8 mouse cellular contexts compared by ENCODE assay signal in genomic region chr6:113377496-113378385, GRCm38 (mm10). TPM values are rescaled to one million over a fixed set of nuclear protein-coding genes. Genes with fewer than 3 reads are reported as not detected.
A peak's percentile ranks its signal among the peaks of the same experiment; 100 is the strongest.
DNase-seq lines count a peak whose midpoint lies in the region; ATAC-seq and TF ChIP-seq lines count a peak whose summit lies in the region.

Tada3 (minus strand) TSS chr6:113377883.
Arpc4 (plus strand) TSS chr6:113378115.

- peaks cover 23% of the 10 kb centered on the region for H3K4me1 ChIP-seq in forebrain, embryonic 10.5 days
- H3K4me1 ChIP-seq in heart, embryonic 15.5 days (replicated peaks) = peaks cover 21% of the 10 kb centered on the region
- peaks cover 29 to 30% of the 10 kb centered on the region in 2 experiments for H3K4me1 ChIP-seq in liver, embryonic 14.5 days (replicated peaks; ENCODE audit: control insufficient read depth in 2 of 2, insufficient read depth in 2 of 2, low read length in 1 of 2)
- peaks cover 10% of the 10 kb centered on the region for H3K4me1 ChIP-seq in neural tube, embryonic 11.5 days (ENCODE audit: control insufficient read depth, insufficient read depth, low read length)
- H3K4me1 ChIP-seq in stomach, postnatal 0 days (replicated peaks; ENCODE audit: control insufficient read depth, insufficient read depth) = peaks cover 2% of the 10 kb centered on the region; the same call in 1 of the 2 replicates

- H3K4me3 ChIP-seq in forebrain, embryonic 10.5 days = peak within 1 kb of the TSS; percentile 99
- H3K4me3 ChIP-seq in heart, embryonic 15.5 days = peak within 1 kb of the TSS; percentile 98
- H3K4me3 ChIP-seq in liver, embryonic 14.5 days (ENCODE audit: insufficient read depth in 1 of 2, low read depth in 2 of 2, low read length in 2 of 2) = peak within 1 kb of the TSS; percentile 91 to 100
- peak within 1 kb of the TSS; percentile 100 for H3K4me3 ChIP-seq in neural tube, embryonic 11.5 days (ENCODE audit: low read depth, low read length)
- peak within 1 kb of the TSS; percentile 98 for H3K4me3 ChIP-seq in stomach, postnatal 0 days (ENCODE audit: low read depth, low read length)

- H3K9me3 ChIP-seq in forebrain, embryonic 10.5 days = no peaks in the 10 kb centered on the region
- H3K9me3 ChIP-seq in heart, embryonic 15.5 days (replicated peaks) = no peaks in the 10 kb centered on the region
- H3K9me3 ChIP-seq in liver, embryonic 14.5 days (ENCODE audit: control insufficient read depth, low read length) = no peaks in the 10 kb centered on the region
- H3K9me3 ChIP-seq in neural tube, embryonic 11.5 days (ENCODE audit: control insufficient read depth, low read length) = no peaks in the 10 kb centered on the region
- H3K9me3 ChIP-seq in stomach, postnatal 0 days (ENCODE audit: control insufficient read depth, low read length) = no peaks in the 10 kb centered on the region

- no peaks in the 10 kb centered on the region for H3K27me3 ChIP-seq in forebrain, embryonic 10.5 days (ENCODE audit: poor library complexity, severe bottlenecking)
- H3K27me3 ChIP-seq in heart, embryonic 15.5 days = no peaks in the 10 kb centered on the region
- H3K27me3 ChIP-seq in liver, embryonic 14.5 days (ENCODE audit: control insufficient read depth, insufficient read depth, low read length) = no peaks in the 10 kb centered on the region
- H3K27me3 ChIP-seq in neural tube, embryonic 11.5 days (ENCODE audit: control insufficient read depth, insufficient read depth, low read length) = no peaks in the 10 kb centered on the region
- H3K27me3 ChIP-seq in stomach, postnatal 0 days (ENCODE audit: control insufficient read depth, insufficient read depth, low read length) = no peaks in the 10 kb centered on the region

- H3K27ac ChIP-seq in forebrain, embryonic 10.5 days = peak within 1 kb of the TSS; percentile 100
- peak within 1 kb of the TSS; percentile 99 for H3K27ac ChIP-seq in heart, embryonic 15.5 days
- peak within 1 kb of the TSS; percentile 89 for H3K27ac ChIP-seq in liver, embryonic 14.5 days
- H3K27ac ChIP-seq in neural tube, embryonic 11.5 days (ENCODE audit: low read depth, low read length) = peak within 1 kb of the TSS; percentile 55
- H3K27ac ChIP-seq in stomach, postnatal 0 days (replicated peaks) = peak within 1 kb of the TSS; percentile 96

- peak; percentile 46; the same call in 1 of the 2 replicates for TF ChIP-seq EP300 in liver, embryonic 14.5 days (IDR thresholded peaks at IDR 0.05; ENCODE audit: low read depth)
- TF ChIP-seq EP300 in stomach, postnatal 0 days (optimal IDR thresholded peaks at IDR 0.05) = peak; percentile 93

- peaks cover 60% of the 10 kb centered on the region for H3K36me3 ChIP-seq in forebrain, embryonic 10.5 days (replicated peaks)
- peaks cover 34% of the 10 kb centered on the region for H3K36me3 ChIP-seq in heart, embryonic 15.5 days
- peaks cover 34% of the 10 kb centered on the region for H3K36me3 ChIP-seq in liver, embryonic 14.5 days (replicated peaks; ENCODE audit: control insufficient read depth, insufficient read depth, low read depth)
- H3K36me3 ChIP-seq in neural tube, embryonic 11.5 days (ENCODE audit: control insufficient read depth, insufficient read depth, low read length) = peaks cover 13% of the 10 kb centered on the region
- peaks cover 22% of the 10 kb centered on the region for H3K36me3 ChIP-seq in stomach, postnatal 0 days (ENCODE audit: control insufficient read depth, insufficient read depth, low read length)

- TF ChIP-seq CTCF in liver, embryonic 14.5 days (IDR thresholded peaks at IDR 0.05; ENCODE audit: low read depth) = peak; percentile 52
- TF ChIP-seq CTCF in stomach, postnatal 0 days (IDR thresholded peaks at IDR 0.05; ENCODE audit: low read depth) = peak; percentile 44; the same call in 1 of the 2 replicates

- peak; percentile 85 to 89 for DNase-seq in CD8-positive naive resting alpha-beta T cell, adult 2 months (ENCODE audit: low read depth in 2 of 2, low spot score in 2 of 2)
- peak; percentile 87 for DNase-seq in c-Kit-positive CD71-negative TER-119-negative erythroid progenitor cells, embryonic 14.5 days (ENCODE audit: low read depth)
- peak; percentile 93 for DNase-seq in forebrain, embryonic 10.5 days (ENCODE audit: extremely low spot score, low spot score)
- peak; percentile 92 to 97 for DNase-seq in kidney, postnatal 25 days
- peak; percentile 86 to 88 (median 87) for DNase-seq in liver, embryonic 14.5 days (ENCODE audit: low read depth in 3 of 3, low spot score in 3 of 3)
- peak; percentile 94 for DNase-seq in neural tube, embryonic 11.5 days (ENCODE audit: low spot score)
- DNase-seq in stomach, postnatal 0 days (ENCODE audit: low spot score) = peak; percentile 93

- WGBS in forebrain, embryonic 10.5 days = under 1% methylated on average over 61 of the region's 61 CpGs
- WGBS in heart, embryonic 15.5 days = under 1% methylated on average over 61 of the region's 61 CpGs
- WGBS in liver, embryonic 14.5 days (ENCODE audit: insufficient replicate concordance) = under 1% methylated on average over 61 of the region's 61 CpGs
- WGBS in neural tube, embryonic 11.5 days = under 1% methylated on average over 58 of the region's 61 CpGs
- WGBS in stomach, postnatal 0 days = 1% methylated on average over 60 of the region's 61 CpGs

- H3K4me2 ChIP-seq in heart, embryonic 15.5 days = peak within 1 kb of the TSS; percentile 85
- peak within 1 kb of the TSS; percentile 98 for H3K4me2 ChIP-seq in liver, embryonic 14.5 days (ENCODE audit: low read depth)
- peak within 1 kb of the TSS; percentile 94 for H3K4me2 ChIP-seq in neural tube, embryonic 11.5 days (ENCODE audit: low read depth)
- peak within 1 kb of the TSS; percentile 82 for H3K4me2 ChIP-seq in stomach, postnatal 0 days (replicated peaks; ENCODE audit: low read depth)

- H3K9ac ChIP-seq in heart, embryonic 15.5 days = peak within 1 kb of the TSS; percentile 92
- peak within 1 kb of the TSS; percentile 99 for H3K9ac ChIP-seq in liver, embryonic 14.5 days (replicated peaks)
- H3K9ac ChIP-seq in neural tube, embryonic 11.5 days (ENCODE audit: low read length) = peak within 1 kb of the TSS; percentile 92
- peak within 1 kb of the TSS; percentile 98 for H3K9ac ChIP-seq in stomach, postnatal 0 days (ENCODE audit: low read length)

- ATAC-seq in heart, embryonic 15.5 days (replicated peaks; ENCODE audit: insufficient number of reproducible peaks, insufficient read depth, low FRiP score, low read depth) = peak; percentile 93
- peak; percentile 91 for ATAC-seq in liver, embryonic 14.5 days (ENCODE audit: insufficient read depth)
- peak; percentile 92 for ATAC-seq in neural tube, embryonic 11.5 days (ENCODE audit: insufficient read depth, low FRiP score, low TSS enrichment)
- ATAC-seq in stomach, postnatal 0 days (ENCODE audit: low FRiP score, low TSS enrichment) = peak; percentile 97

RNA-seq across cellular contexts. Expression of gene Tada3, which starts in this region (rescaled TPM):
- 53.8 and 59.3 TPM in 2 replicates for polyA plus RNA-seq in forebrain, embryonic 10.5 days (2016; fragmentation: Nextera tagmentation; extraction: Ambion mirVana)
- 36.1 and 43.9 TPM in 2 replicates for polyA plus RNA-seq in heart, embryonic 15.5 days (2015; fragmentation: Nextera tagmentation; extraction: Ambion mirVana)
- polyA plus RNA-seq in liver, embryonic 14.5 days (2012; rRNA removed) = 10.3 and 15.1 TPM in 2 replicates
- 15.6 and 18.7 TPM in 2 replicates for polyA plus RNA-seq in liver, embryonic 14.5 days (2014; fragmentation: Nextera tagmentation; extraction: Ambion mirVana)
- polyA plus RNA-seq in neural tube, embryonic 11.5 days (2014; fragmentation: Nextera tagmentation; extraction: Ambion mirVana) = 56.3 and 60.7 TPM in 2 replicates
- 21.3 and 23.8 TPM in 2 replicates for polyA plus RNA-seq in stomach, postnatal 0 days (2015; fragmentation: Nextera tagmentation; extraction: Ambion mirVana)

RNA-seq across cellular contexts. Expression of gene Arpc4, which starts in this region (rescaled TPM):
- polyA plus RNA-seq in forebrain, embryonic 10.5 days (2016; fragmentation: Nextera tagmentation; extraction: Ambion mirVana) = 366 TPM in 2 replicates
- 232 and 253 TPM in 2 replicates for polyA plus RNA-seq in heart, embryonic 15.5 days (2015; fragmentation: Nextera tagmentation; extraction: Ambion mirVana)
- 37.2 and 43.7 TPM in 2 replicates for polyA plus RNA-seq in liver, embryonic 14.5 days (2012; rRNA removed)
- polyA plus RNA-seq in liver, embryonic 14.5 days (2014; fragmentation: Nextera tagmentation; extraction: Ambion mirVana) = 102 and 103 TPM in 2 replicates
- polyA plus RNA-seq in neural tube, embryonic 11.5 days (2014; fragmentation: Nextera tagmentation; extraction: Ambion mirVana) = 202 and 215 TPM in 2 replicates
- polyA plus RNA-seq in stomach, postnatal 0 days (2015; fragmentation: Nextera tagmentation; extraction: Ambion mirVana) = 314 and 317 TPM in 2 replicates

Comparison
In these comparisons a context has a peak if more than half of its experiments do, and no peak if none do; other contexts are left out.
1. Peak in every context shown above with its lines: DNase-seq, ATAC-seq, H3K4me3 ChIP-seq and H3K27ac ChIP-seq.